Mouse (Mus musculus) liver, embryonic 13.5 days (tissue): Measurements from ENCODE around the gene Wdr34. TPM values are rescaled to one million over a fixed set of nuclear protein-coding genes. Genes with fewer than 3 reads are reported as not detected.

Source experiments
- ATAC-seq: fragments of 200-750 bp; cut with Nextera tagmentation; 2 replicates; pipeline ENCODE4 v1.8.0; 2017; ENCODE audit warnings: low read depth, mild to moderate bottlenecking, moderate number of reproducible peaks, moderate library complexity
- DNase-seq: peaks from one replicate; pipeline ENCODE4 v3.0.0; 2022
- H3K27ac ChIP-seq: fragments of 300-500 bp; sonication (generic); 2 replicates; pipeline ENCODE4 v1.5.1; 2015; ENCODE audit warnings: moderate library complexity, mild to moderate bottlenecking, inconsistent platforms
- H3K27me3 ChIP-seq: fragments of 300-500 bp; sonication (generic); 2 replicates; pipeline ENCODE4 v1.6.1; 2015; ENCODE audit warnings: mild to moderate bottlenecking, inconsistent platforms
- H3K36me3 ChIP-seq: fragments of 300-500 bp; sonication (generic); 2 replicates; pipeline ENCODE4 v1.6.1; 2015; ENCODE audit warnings: mild to moderate bottlenecking, inconsistent platforms
- H3K4me1 ChIP-seq: fragments of 300-500 bp; sonication (generic); replicated peaks from 2 replicates; pipeline ENCODE4 v1.6.1; 2015; ENCODE audit warnings: inconsistent platforms
- H3K4me2 ChIP-seq: fragments of 300-500 bp; sonication (generic); 2 replicates; pipeline ENCODE4 v1.6.1; 2015; ENCODE audit warnings: inconsistent platforms, mild to moderate bottlenecking, moderate library complexity
- H3K4me3 ChIP-seq: fragments of 300-500 bp; sonication (generic); replicated peaks from 2 replicates; pipeline ENCODE4 v1.5.1; 2015; ENCODE audit warnings: mild to moderate bottlenecking, inconsistent platforms
- H3K9ac ChIP-seq: fragments of 300-500 bp; sonication (generic); 2 replicates; pipeline ENCODE4 v1.6.1; 2015; ENCODE audit warnings: mild to moderate bottlenecking, inconsistent platforms
- H3K9me3 ChIP-seq: fragments of 300-500 bp; sonication (generic); replicated peaks from 2 replicates; pipeline ENCODE4 v1.6.1; 2016; ENCODE audit warnings: inconsistent platforms
- WGBS: fragments of 180-500 bp; shearing (Covaris S2); methylation state at CpG from one replicate; pipeline ENCODE4 v1.1.7; 2015; ENCODE audit not compliant: insufficient replicate concordance; 5-methylcytosine and 5-hydroxymethylcytosine counted together
- polyA plus RNA-seq: library from polyadenylated mRNA; unstranded; fragments of >200 nt; fragmentation: Nextera tagmentation; extraction: Ambion mirVana; gene quantifications from 2 replicates; pipeline ENCODE4 v1.2.1, GENCODE M21; 2015

Wdr34 gene
- polyA plus RNA-seq, 1 experiment from 2014 or later = 10.7 TPM

GRCm38 (mm10) chr2:30051992-30052761, 3.5 kb upstream of the Wdr34 start:
- H3K9ac ChIP-seq = no peak overlapping the region
- H3K27ac ChIP-seq = no peak overlapping the region
- peaks cover 24% of the 10 kb centered on the region for H3K4me1 ChIP-seq
- no peak overlapping the region for H3K4me2 ChIP-seq
- 36% methylated on average over 6 of the region's 6 CpGs for WGBS
- H3K9me3 ChIP-seq = no peaks in the 10 kb centered on the region
- no peaks in the 10 kb centered on the region for H3K36me3 ChIP-seq
- no peak overlapping the region for H3K4me3 ChIP-seq
- no peak for DNase-seq
- ATAC-seq = no peak
- H3K27me3 ChIP-seq = no peaks in the 10 kb centered on the region

DNA sequence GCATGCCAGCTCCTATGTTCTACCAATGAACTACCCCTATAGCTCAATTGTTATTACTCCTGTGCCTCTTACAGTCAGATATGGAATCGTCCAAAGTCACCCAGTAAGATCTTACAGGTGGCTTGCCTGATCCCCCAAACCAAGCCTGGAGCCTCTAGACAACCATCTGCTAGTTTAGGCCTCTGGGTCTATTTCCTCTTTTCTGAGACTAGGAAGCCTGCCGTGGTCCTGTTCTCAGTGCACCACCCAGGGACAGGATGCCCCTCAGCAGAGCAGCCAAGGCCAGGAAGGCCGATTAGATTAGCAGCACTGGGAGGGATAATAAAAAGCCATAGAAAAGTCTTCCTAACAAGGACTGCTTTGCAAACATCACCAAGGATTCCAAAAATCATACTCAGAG, 1.1 kb upstream of the Wdr34 start:
- H3K4me2 ChIP-seq = peak overlapping the region; percentile 80; the same call in 1 of the 2 replicates
- 22% methylated on average over 3 of the region's 3 CpGs for WGBS
- no peak for DNase-seq
- ATAC-seq = no peak
- no peaks in the 10 kb centered on the region for H3K27me3 ChIP-seq
- no peak overlapping the region for H3K4me3 ChIP-seq
- H3K36me3 ChIP-seq = no peaks in the 10 kb centered on the region; the same call in 1 of the 2 replicates
- no peaks in the 10 kb centered on the region for H3K9me3 ChIP-seq
- peaks cover 22% of the 10 kb centered on the region for H3K4me1 ChIP-seq
- peak overlapping the region; percentile 89 for H3K27ac ChIP-seq
- H3K9ac ChIP-seq = no peak overlapping the region

DNA sequence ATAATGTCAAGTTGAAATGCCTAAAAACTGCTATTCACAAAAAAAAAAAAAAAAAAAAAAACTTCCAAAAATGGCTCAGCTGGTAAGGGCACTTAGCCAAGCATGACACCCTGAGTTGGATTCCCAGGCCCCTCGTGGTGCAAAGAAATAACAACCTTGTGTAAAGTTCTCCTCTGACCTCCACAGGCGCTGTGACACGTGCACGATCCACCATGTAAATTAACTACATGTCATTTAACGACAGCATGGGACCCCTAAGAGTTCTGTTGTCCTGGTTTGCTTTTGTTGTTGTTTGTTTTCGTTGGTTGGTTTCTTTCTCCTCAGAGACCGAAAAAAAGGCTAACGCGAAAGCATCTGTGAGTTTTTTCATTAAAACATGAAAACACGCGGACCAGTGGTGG, 580 bp downstream of the Wdr34 start:
- Histone ChIP-seq H3K9me3 (no peaks in the 10 kb centered on the region), H3K27me3 (no peaks in the 10 kb centered on the region), H3K4me2 (peak overlapping the region; percentile 80), H3K4me1 (peaks cover 22% of the 10 kb centered on the region), H3K9ac (peak overlapping the region; percentile 79), H3K27ac (peak overlapping the region; percentile 84), H3K4me3 (peak overlapping the region; percentile 72), H3K36me3 (no peaks in the 10 kb centered on the region; the same call in 1 of the 2 replicates)
- no peak for ATAC-seq
- WGBS = 30% methylated on average over 11 of the region's 11 CpGs
- DNase-seq = no peak

DNA sequence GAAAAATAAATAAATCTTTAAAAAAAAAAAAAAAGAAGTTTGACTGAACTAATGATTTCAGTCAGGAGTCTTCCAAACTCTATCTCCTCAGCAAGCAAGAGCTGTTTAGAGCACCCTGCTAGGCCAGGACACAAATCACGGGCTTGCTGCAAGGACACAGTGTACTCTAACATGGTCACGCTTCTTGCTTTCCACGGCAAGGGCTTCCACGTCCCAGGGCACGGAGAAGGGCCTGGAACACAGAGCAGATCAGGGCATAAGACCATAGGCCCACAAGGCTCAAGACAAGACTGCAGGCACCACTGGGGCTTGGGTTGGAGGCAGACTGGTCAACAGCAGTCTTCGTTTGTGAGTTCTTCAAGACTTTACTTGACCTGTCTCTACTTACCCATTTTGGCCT, 1.6 kb downstream of the Wdr34 start:
- ATAC-seq (no peak), DNase-seq (no peak)
- H3K9me3 ChIP-seq = no peaks in the 10 kb centered on the region
- H3K4me1 ChIP-seq = peaks cover 31% of the 10 kb centered on the region
- H3K4me2 ChIP-seq = peak overlapping the region; percentile 80; the same call in 1 of the 2 replicates
- WGBS = 86% methylated on average over 6 of the region's 6 CpGs
- H3K9ac ChIP-seq = no peak overlapping the region
- no peak overlapping the region for H3K27ac ChIP-seq
- H3K4me3 ChIP-seq = no peak overlapping the region
- H3K36me3 ChIP-seq = no peaks in the 10 kb centered on the region; the same call in 1 of the 2 replicates
- H3K27me3 ChIP-seq = no peaks in the 10 kb centered on the region

GRCm38 (mm10) chr2:30044550-30044949, 4.1 kb downstream of the Wdr34 start:
- no peaks in the 10 kb centered on the region; the same call in 1 of the 2 replicates for H3K36me3 ChIP-seq

DNA sequence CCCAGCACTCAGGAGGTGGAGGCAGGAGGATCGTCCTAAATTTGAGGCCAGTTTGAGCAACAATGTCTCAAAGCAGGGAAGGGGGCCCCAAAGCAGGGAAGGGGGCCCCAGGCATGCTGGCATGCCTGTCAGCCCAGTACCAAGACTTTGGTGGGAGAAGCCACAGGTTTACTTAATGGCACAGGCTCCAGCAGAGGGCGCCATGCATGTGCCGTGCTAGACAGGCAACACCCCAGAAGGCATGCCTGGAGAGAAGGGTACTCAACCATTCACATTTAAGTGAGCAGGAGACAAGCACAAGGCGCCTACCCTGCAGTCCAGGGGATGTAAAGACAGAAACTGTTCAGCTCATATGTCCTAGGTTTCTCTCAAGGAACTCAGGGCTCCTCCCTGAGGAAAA, 6.2 kb downstream of the Wdr34 start:
- H3K36me3 ChIP-seq = peaks cover 5% of the 10 kb centered on the region; the same call in 1 of the 2 replicates
- H3K4me2 ChIP-seq = no peak overlapping the region
- 7% methylated on average over 4 of the region's 4 CpGs for WGBS
- H3K4me1 ChIP-seq = peaks cover 10% of the 10 kb centered on the region
- no peak overlapping the region for H3K4me3 ChIP-seq
- H3K9ac ChIP-seq = no peak overlapping the region
- DNase-seq (peak; percentile 59), ATAC-seq (peak; percentile 48; the same call in 1 of the 2 replicates)
- H3K27me3 ChIP-seq = no peaks in the 10 kb centered on the region
- no peak overlapping the region for H3K27ac ChIP-seq
- H3K9me3 ChIP-seq = no peaks in the 10 kb centered on the region

More at GRCm38 (mm10) chr2:30044550-30044949, 4.1 kb downstream of the Wdr34 start:
- Histone ChIP-seq H3K9ac (no peak overlapping the region), H3K27ac (no peak overlapping the region), H3K27me3 (no peaks in the 10 kb centered on the region), H3K4me2 (no peak overlapping the region), H3K9me3 (no peaks in the 10 kb centered on the region), H3K4me3 (no peak overlapping the region), H3K4me1 (peaks cover 24% of the 10 kb centered on the region)
- ATAC-seq = no peak
- WGBS = 74% methylated on average over 5 of the region's 5 CpGs
- DNase-seq = no peak

GRCm38 (mm10) chr2:30039687-30040086, 9.0 kb downstream of the Wdr34 start:
- no peak overlapping the region for H3K27ac ChIP-seq
- no peaks in the 10 kb centered on the region for H3K9me3 ChIP-seq
- no peak overlapping the region for H3K4me2 ChIP-seq
- H3K4me1 ChIP-seq = peaks cover 10% of the 10 kb centered on the region
- ATAC-seq = no peak
- no peak for DNase-seq
- H3K27me3 ChIP-seq = no peaks in the 10 kb centered on the region
- H3K9ac ChIP-seq = no peak overlapping the region
- H3K36me3 ChIP-seq = peaks cover 5% of the 10 kb centered on the region; the same call in 1 of the 2 replicates
- no peak overlapping the region for H3K4me3 ChIP-seq

- WGBS = 80% methylated on average over 10 of the region's 10 CpGs
- H3K27ac ChIP-seq = no peak overlapping the region
Observed at GRCm38 (mm10) chr2:30038370-30038769, 10.3 kb downstream of the Wdr34 start.

DNA sequence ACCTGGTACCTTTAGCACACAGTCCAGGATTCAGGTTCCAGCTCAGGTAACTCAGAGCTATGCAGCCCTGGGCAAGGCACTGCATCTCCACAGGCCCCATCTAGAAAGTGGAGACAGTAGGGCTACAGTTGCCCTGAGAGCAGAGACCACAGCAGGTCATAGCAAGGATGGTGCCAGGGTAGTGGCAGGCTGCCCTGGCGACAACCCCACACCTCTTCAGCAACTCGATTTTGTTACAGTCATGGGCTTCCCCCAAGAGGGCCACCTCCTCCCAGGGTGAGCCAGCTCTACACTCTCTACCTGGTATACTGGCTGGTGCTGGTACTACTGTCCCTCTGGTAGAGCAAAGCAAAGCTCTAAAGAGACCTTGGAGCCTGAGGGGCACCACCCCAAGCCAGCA, 10.9 kb downstream of the Wdr34 start:
- H3K27me3 ChIP-seq = no peaks in the 10 kb centered on the region
- no peak for DNase-seq
- peaks cover 9% of the 10 kb centered on the region; the same call in 1 of the 2 replicates for H3K36me3 ChIP-seq
- no peak overlapping the region for H3K9ac ChIP-seq
- no peak overlapping the region for H3K27ac ChIP-seq
- 63% methylated on average over 2 of the region's 2 CpGs for WGBS
- no peak overlapping the region for H3K4me2 ChIP-seq
- no peak overlapping the region for H3K4me3 ChIP-seq
- no peak for ATAC-seq
- no peaks in the 10 kb centered on the region for H3K9me3 ChIP-seq
- peaks cover 7% of the 10 kb centered on the region for H3K4me1 ChIP-seq

More at GRCm38 (mm10) chr2:30038370-30038769, 10.3 kb downstream of the Wdr34 start:
- no peak for DNase-seq
- H3K4me3 ChIP-seq = no peak overlapping the region
- H3K4me1 ChIP-seq = peaks cover 10% of the 10 kb centered on the region
- no peak for ATAC-seq
- no peak overlapping the region for H3K9ac ChIP-seq
- H3K27me3 ChIP-seq = no peaks in the 10 kb centered on the region
- no peak overlapping the region for H3K4me2 ChIP-seq
- 0 out of 2 replicates have a peak, but pooled peaks cover 5% of the 10 kb centered on the region for H3K36me3 ChIP-seq
- H3K9me3 ChIP-seq = no peaks in the 10 kb centered on the region

DNA sequence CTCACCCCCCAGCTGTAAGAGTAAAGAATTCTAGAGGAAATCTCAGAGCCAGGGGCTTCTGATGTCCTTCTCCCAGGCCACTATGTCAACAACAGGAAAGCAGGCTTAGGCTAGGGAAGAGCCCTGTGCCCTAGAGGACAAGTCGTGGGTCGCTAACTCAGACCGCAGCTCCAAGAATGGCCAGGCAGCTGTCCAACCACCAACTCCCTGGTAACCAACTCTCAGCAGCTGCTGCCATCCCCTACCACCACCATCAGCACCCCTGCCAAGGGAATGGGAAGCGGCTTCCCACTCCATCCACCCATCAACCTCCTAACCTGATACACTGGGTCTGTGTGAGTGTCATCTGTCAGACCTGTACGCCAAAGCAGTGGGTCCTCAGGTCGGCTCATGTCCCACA, 15.7 kb downstream of the Wdr34 start:
- no peaks in the 10 kb centered on the region for H3K9me3 ChIP-seq
- no peak overlapping the region for H3K4me2 ChIP-seq
- 64% methylated on average over 6 of the region's 6 CpGs for WGBS
- no peak overlapping the region for H3K27ac ChIP-seq
- no peaks in the 10 kb centered on the region for H3K27me3 ChIP-seq
- no peak overlapping the region for H3K9ac ChIP-seq
- DNase-seq (no peak), ATAC-seq (no peak)
- H3K4me3 ChIP-seq = no peak overlapping the region
- H3K36me3 ChIP-seq = peaks cover 43% of the 10 kb centered on the region
- H3K4me1 ChIP-seq = no peaks in the 10 kb centered on the region

DNA sequence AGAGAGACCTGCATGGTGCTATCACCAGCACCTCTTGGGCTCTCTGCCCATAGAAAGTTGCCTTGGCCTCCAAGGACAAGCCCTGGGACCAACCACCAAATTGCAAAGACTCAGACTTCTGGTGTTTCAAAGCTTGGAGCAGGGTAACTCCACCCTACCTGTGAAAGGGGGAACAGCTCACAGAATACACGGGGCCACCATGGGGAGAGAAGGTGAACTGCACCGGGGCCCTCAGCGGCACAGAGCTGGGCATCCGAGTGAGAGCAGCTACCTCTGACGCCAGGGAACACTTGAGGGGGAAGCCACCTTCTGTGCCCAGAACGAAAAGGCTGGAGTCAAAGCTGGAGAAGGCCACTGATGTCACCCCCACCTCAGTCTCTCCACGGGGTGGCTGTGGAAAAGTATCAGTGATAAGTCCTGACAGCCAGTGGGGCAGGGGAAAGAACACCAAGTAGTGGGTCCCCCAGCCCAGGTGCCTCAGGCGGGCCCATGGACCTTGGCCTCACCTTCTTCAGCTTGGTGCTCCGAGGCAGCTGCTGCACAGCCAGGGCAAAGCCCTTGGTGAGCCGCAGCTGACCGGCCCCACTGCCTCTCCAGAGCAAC, 16.3 kb downstream of the Wdr34 start:
- H3K4me1 ChIP-seq = no peaks in the 10 kb centered on the region
- WGBS = 60% methylated on average over 11 of the region's 11 CpGs
- DNase-seq (no peak), ATAC-seq (no peak)
- no peak overlapping the region for H3K4me2 ChIP-seq
- H3K36me3 ChIP-seq = peaks cover 42% of the 10 kb centered on the region
- H3K27ac ChIP-seq = no peak overlapping the region
- H3K4me3 ChIP-seq = no peak overlapping the region
- no peaks in the 10 kb centered on the region for H3K27me3 ChIP-seq
- no peaks in the 10 kb centered on the region for H3K9me3 ChIP-seq
- H3K9ac ChIP-seq = no peak overlapping the region
